Mouse (Mus musculus) heart, postnatal 36 days (tissue): ENCODE data around the gene Ubtfl1. TPM values are rescaled to one million over a fixed set of nuclear protein-coding genes. Genes with fewer than 3 reads are reported as not detected.
A peak's percentile ranks its signal among the peaks of the same experiment; 100 is the strongest.
"Not testable (repeated sequence)": the region's sequence is repeated elsewhere in the genome, so short reads cannot be mapped to it uniquely, and the experiment has no call there.

Source experiments
- DNase-seq, 2 experiments: peaks; one replicate each; pipeline ENCODE4 v3.0.0; 2021 to 2022
- intact Hi-C: fragments of 180-260 bp; cut with DNase I; formaldehyde crosslinking; loops from one replicate; pipeline ENCODE4 v1.15.1; 2025
- microRNA-seq, 2 experiments: library from miRNA; unstranded; fragments of <30 nt; microRNA quantifications; one replicate each; pipeline ENCODE4 v1.2.0; 2021; ENCODE audit warnings: borderline number of aligned reads in 2 of 2
- total RNA-seq, 2 experiments: library from RNA; stranded (reverse); gene quantifications; 2 replicates each; pipeline ENCODE4 v1.2.3; 2021

The Ubtfl1 gene
- not detected for total RNA-seq

- intact Hi-C loops, result no loop called here
- no peak for DNase-seq
Measured at GRCm38 (mm10) chr9:18404118-18404517, at the start of gene Ubtfl1. Gene Ubtfl1 (plus strand): TSS chr9:18404418.

GRCm38 (mm10) chr9:18373026-18373425 lies 31.2 kb upstream of the Ubtfl1 start:
- intact Hi-C loops, DNase-seq: not testable (repeated sequence)

GRCm38 (mm10) chr9:18385782-18386181 lies 18.4 kb upstream of the Ubtfl1 start:
- DNase-seq, result peak; percentile 15 to 52
- intact Hi-C loops, result no loop called here

- DNase-seq, result no peak
- intact Hi-C loops, result no loop called here
Measured at GRCm38 (mm10) chr9:18399629-18400028, 4.6 kb upstream of the Ubtfl1 start.

- intact Hi-C loops, DNase-seq: not testable (repeated sequence)
Measured at GRCm38 (mm10) chr9:18402895-18403294, 1.3 kb upstream of the Ubtfl1 start, which contains the start of gene Naalad2. Gene Naalad2 (minus strand): TSS chr9:18402995.

GRCm38 (mm10) chr9:18412371-18412770 lies 8.2 kb downstream of the Ubtfl1 start:
- intact Hi-C loops, DNase-seq: not testable (repeated sequence)

GRCm38 (mm10) chr9:18430354-18430753 lies 26.1 kb downstream of the Ubtfl1 start, which contains the start of gene Mbd3l2:
Gene Mbd3l2 (plus strand): TSS chr9:18430654.
- DNase-seq, result no peak
- intact Hi-C loops, result no loop called here

GRCm38 (mm10) chr9:18431687-18432086 lies 27.5 kb downstream of the Ubtfl1 start:
- intact Hi-C loops, result no loop called here
- no peak for DNase-seq

GRCm38 (mm10) chr9:18456520-18456919 lies 52.3 kb downstream of the Ubtfl1 start:
- no peak for DNase-seq
- intact Hi-C loops, result no loop called here

Small RNAs within 50 kb of the gene (microRNA-seq; reads per million reads assigned to microRNA genes)
- 0 reads per million in 2 experiments for gene Gm22854

Other genes starting within 250 kb of the Ubtfl1 start
- gene Chordc1, start 112.3 kb upstream of the Ubtfl1 start, total RNA-seq, result 10 to 100 TPM; 44.7 to 61.6 TPM
- gene Naalad2, start 1.4 kb upstream of the Ubtfl1 start, total RNA-seq, result 10 to 100 TPM in 1 of 2 experiments, 1 to 10 TPM in 1; 7.4 to 10.5 TPM
- gene Mbd3l2, start 26.2 kb downstream of the Ubtfl1 start, total RNA-seq, result not detected
- 1 to 10 TPM; 1.2 to 1.5 TPM for gene Zfp558, start 73.8 kb downstream of the Ubtfl1 start, total RNA-seq
- gene Mbd3l1, start 73.9 kb downstream of the Ubtfl1 start, total RNA-seq, result not detected